In the genomic region with DNA sequence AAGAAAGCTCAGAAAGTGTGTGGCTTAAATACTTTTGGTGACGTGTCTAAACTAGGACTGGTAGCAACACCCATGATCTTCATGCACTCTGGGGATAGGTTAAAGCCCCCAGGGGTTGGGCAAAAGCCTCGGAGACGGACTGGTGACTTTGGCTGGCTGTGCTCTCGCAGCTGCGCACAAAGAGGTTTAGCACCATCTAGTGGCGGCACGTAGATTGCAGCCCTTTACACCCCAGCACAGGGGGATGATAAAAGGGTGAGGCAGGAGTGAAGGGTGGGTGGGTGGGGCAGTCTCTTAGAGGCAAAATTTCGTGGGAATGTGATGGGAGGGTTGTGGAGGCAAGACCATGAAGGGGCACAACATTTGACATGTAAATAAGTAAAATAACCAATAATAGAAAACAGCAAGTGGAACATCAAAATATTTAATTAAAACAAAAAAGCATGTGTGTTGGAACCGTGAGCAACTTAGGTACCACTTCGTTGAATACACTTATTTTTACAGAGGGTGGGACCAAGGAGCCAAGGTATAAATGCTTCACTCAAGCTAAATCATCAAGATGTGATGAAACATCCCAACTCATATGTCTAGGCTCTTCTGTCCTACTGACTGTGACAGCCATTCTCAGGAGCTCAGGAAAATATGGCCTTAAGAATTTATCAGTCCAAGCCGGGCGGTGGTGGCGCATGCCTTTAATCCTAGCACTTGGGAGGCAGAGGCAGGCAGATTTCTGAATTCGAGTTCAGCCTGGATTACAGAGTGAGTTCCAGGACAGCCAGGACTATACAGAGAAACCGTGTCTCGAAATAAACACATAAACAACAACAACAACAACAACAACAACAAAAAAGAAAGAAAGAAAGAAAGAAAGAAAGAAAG, we compare ENCODE assay signal across 8 mouse cellular contexts. TPM values are rescaled to one million over a fixed set of nuclear protein-coding genes. Genes with fewer than 3 reads are reported as not detected.
DNase-seq lines count a peak whose midpoint lies in the region; ATAC-seq and TF ChIP-seq lines count a peak whose summit lies in the region.
"Not testable (repeated sequence)": the region's sequence is repeated elsewhere in the genome, so short reads cannot be mapped to it uniquely, and the experiment has no call there.

No protein-coding gene starts in this region.

- not testable (repeated sequence) for H3K9ac ChIP-seq in ES-E14 (ENCODE audit: insufficient read depth, low read depth, low read length, poor library complexity, severe bottlenecking); liver, embryonic 14.5 days (replicated peaks); neural tube, embryonic 13.5 days

- H3K9me3 ChIP-seq in ES-E14 (ENCODE audit: control insufficient read depth, insufficient read depth, low read depth, low read length); hindbrain, embryonic 10.5 days; liver, embryonic 14.5 days (ENCODE audit: control insufficient read depth, low read length); neural tube, embryonic 13.5 days: not testable (repeated sequence)

- WGBS in hindbrain, embryonic 10.5 days: 37% methylated on average over 16 of the region's 16 CpGs
- 24% methylated on average over 13 of the region's 16 CpGs for WGBS in liver, embryonic 14.5 days (ENCODE audit: insufficient replicate concordance)
- WGBS in neural tube, embryonic 13.5 days: 39% methylated on average over 16 of the region's 16 CpGs

- H3K36me3 ChIP-seq in ES-E14 (ENCODE audit: control insufficient read depth, insufficient read depth, low read length, poor library complexity, severe bottlenecking); hindbrain, embryonic 10.5 days; liver, embryonic 14.5 days (replicated peaks; ENCODE audit: control insufficient read depth, insufficient read depth, low read depth); neural tube, embryonic 13.5 days; testis, adult 2 months (ENCODE audit: control insufficient read depth, insufficient read depth, low read length): not testable (repeated sequence)

- TF ChIP-seq CTCF in liver, embryonic 14.5 days (IDR thresholded peaks at IDR 0.05; ENCODE audit: low read depth): peak; percentile 68
- TF ChIP-seq CTCF in testis, adult 2 months (IDR thresholded peaks at IDR 0.05; ENCODE audit: control insufficient read depth, insufficient read depth, insufficient replicate concordance, low read depth, low read length): 0 out of 2 replicates have a peak, but pooled peaks have one; percentile 39

- not testable (repeated sequence) for ATAC-seq in liver, embryonic 14.5 days (ENCODE audit: insufficient read depth)
- ATAC-seq in neural tube, embryonic 13.5 days (ENCODE audit: low read depth): peak; percentile 84

- not testable (repeated sequence) for H3K4me1 ChIP-seq in ES-E14 (ENCODE audit: control insufficient read depth in 2 of 2, insufficient read depth in 2 of 2, low read length in 2 of 2, poor library complexity in 1 of 2); hindbrain, embryonic 10.5 days (replicated peaks); liver, embryonic 14.5 days (replicated peaks; ENCODE audit: control insufficient read depth in 2 of 2, insufficient read depth in 2 of 2, low read length in 1 of 2); neural tube, embryonic 13.5 days (replicated peaks); testis, adult 2 months (ENCODE audit: control insufficient read depth, insufficient read depth, low read length)

- H3K27ac ChIP-seq in ES-E14 (ENCODE audit: insufficient read depth, low read depth, low read length, poor library complexity, severe bottlenecking); hindbrain, embryonic 10.5 days; liver, embryonic 14.5 days; neural tube, embryonic 13.5 days (replicated peaks); testis, adult 2 months (ENCODE audit: control insufficient read depth, insufficient read depth, low read depth, low read length): not testable (repeated sequence)

- H3K4me2 ChIP-seq in liver, embryonic 14.5 days (ENCODE audit: low read depth): peak overlapping the region; percentile 13; the same call in 1 of the 2 replicates
- peak overlapping the region; percentile 44 for H3K4me2 ChIP-seq in neural tube, embryonic 13.5 days

- in situ Hi-C loops in ES-E14 (cut with MboI; ENCODE audit: low sequenced_read_pairs in 2 of 2, unreplicated experiment in 2 of 2): loop anchor here (5.0 to 10.0 kb wide), 2 partner anchors 111 to 113 kb away; no protein-coding TSS in a partner anchor

- not testable (repeated sequence) for TF ChIP-seq POLR2A in testis, adult 2 months (IDR thresholded peaks at IDR 0.05; ENCODE audit: control insufficient read depth, low read depth, low read length)

- peak overlapping the region in 1 of 2 experiments; percentile 54; a peak in 2 of 4 replicates for H3K4me3 ChIP-seq in ES-E14 (ENCODE audit: insufficient read depth in 1 of 2, low read depth in 1 of 2, low read length in 2 of 2, poor library complexity in 1 of 2, severe bottlenecking in 1 of 2)
- H3K4me3 ChIP-seq in hindbrain, embryonic 10.5 days: peak overlapping the region; percentile 33; the same call in 1 of the 2 replicates
- not testable (repeated sequence) for H3K4me3 ChIP-seq in liver, embryonic 14.5 days (ENCODE audit: insufficient read depth in 1 of 2, low read depth in 2 of 2, low read length in 2 of 2); neural tube, embryonic 13.5 days; testis, adult 2 months (ENCODE audit: control insufficient read depth, low read depth, low read length)

- TF ChIP-seq EP300 in liver, embryonic 14.5 days (IDR thresholded peaks at IDR 0.05; ENCODE audit: low read depth): not testable (repeated sequence)

- peaks cover 38% of the 10 kb centered on the region for H3K27me3 ChIP-seq in hindbrain, embryonic 10.5 days (ENCODE audit: insufficient read depth, poor library complexity, severe bottlenecking)
- H3K27me3 ChIP-seq in liver, embryonic 14.5 days (ENCODE audit: control insufficient read depth, insufficient read depth, low read length): peaks cover 12% of the 10 kb centered on the region
- peaks cover 41% of the 10 kb centered on the region for H3K27me3 ChIP-seq in neural tube, embryonic 13.5 days
- H3K27me3 ChIP-seq in testis, adult 2 months (ENCODE audit: control insufficient read depth, insufficient read depth, low read length): not testable (repeated sequence)

- DNase-seq in ES-E14 (ENCODE audit: low read depth, low spot score); liver, embryonic 14.5 days (ENCODE audit: low read depth in 3 of 3, low spot score in 3 of 3): not testable (repeated sequence)
- peak; percentile 43 for DNase-seq in cerebellum, adult 9-11 months
- peak; percentile 71 to 76 for DNase-seq in frontal cortex, postnatal 25 days (ENCODE audit: low spot score in 2 of 2)
- peak; percentile 40 for DNase-seq in hindbrain, embryonic 10.5 days (ENCODE audit: low spot score)
- DNase-seq in kidney, postnatal 4 days: peak; percentile 87

TF ChIP-seq in ES-E14, 5 proteins besides CTCF, POLR2A, EP300 and RAD21:
- TF ChIP-seq ZC3H11A (IDR thresholded peaks at IDR 0.05; ENCODE audit: borderline replicate concordance, low read depth, low read length): peak; percentile 21; the same call in 1 of the 2 replicates

RNA-seq across cellular contexts. Expression of gene H60b, which starts 5.6 kb away (rescaled TPM):
- total RNA-seq in ES-E14 (2012; rRNA removed): 1.3 and 4.4 TPM in 2 replicates
- polyA plus RNA-seq in hindbrain, embryonic 10.5 days (2016; fragmentation: Nextera tagmentation; extraction: Ambion mirVana): 1.6 and 1.9 TPM in 2 replicates
- 0.10 and 0.16 TPM in 2 replicates for polyA plus RNA-seq in liver, embryonic 14.5 days (2012; rRNA removed)
- not detected in 2 replicates for polyA plus RNA-seq in liver, embryonic 14.5 days (2014; fragmentation: Nextera tagmentation; extraction: Ambion mirVana)
- polyA plus RNA-seq in neural tube, embryonic 13.5 days (2015; fragmentation: Nextera tagmentation; extraction: Ambion mirVana): 0.66 TPM in 1 of 2 replicates, not detected in the other
- not detected in 2 replicates for polyA plus RNA-seq in testis, adult 2 months (2012; rRNA removed)

RNA-seq across cellular contexts. Expression of gene Raet1e, which starts 5.6 kb away (rescaled TPM):
- total RNA-seq in ES-E14 (2012; rRNA removed): 13.9 and 25.2 TPM in 2 replicates
- polyA plus RNA-seq in hindbrain, embryonic 10.5 days (2016; fragmentation: Nextera tagmentation; extraction: Ambion mirVana): 15.1 and 20.0 TPM in 2 replicates
- polyA plus RNA-seq in liver, embryonic 14.5 days (2012; rRNA removed): 0.43 and 0.57 TPM in 2 replicates
- 0.86 and 1.4 TPM in 2 replicates for polyA plus RNA-seq in liver, embryonic 14.5 days (2014; fragmentation: Nextera tagmentation; extraction: Ambion mirVana)
- polyA plus RNA-seq in neural tube, embryonic 13.5 days (2015; fragmentation: Nextera tagmentation; extraction: Ambion mirVana): 1.8 and 2.3 TPM in 2 replicates
- polyA plus RNA-seq in testis, adult 2 months (2012; rRNA removed): 0.07 and 0.12 TPM in 2 replicates

RNA-seq across cellular contexts. Expression of gene E030030I06Rik, which starts 14.9 kb away (rescaled TPM):
- total RNA-seq in ES-E14 (2012; rRNA removed): not detected in 2 replicates
- 21.4 and 28.9 TPM in 2 replicates for polyA plus RNA-seq in hindbrain, embryonic 10.5 days (2016; fragmentation: Nextera tagmentation; extraction: Ambion mirVana)
- 2.2 and 6.8 TPM in 2 replicates for polyA plus RNA-seq in liver, embryonic 14.5 days (2012; rRNA removed)
- 1.6 and 2.7 TPM in 2 replicates for polyA plus RNA-seq in liver, embryonic 14.5 days (2014; fragmentation: Nextera tagmentation; extraction: Ambion mirVana)
- polyA plus RNA-seq in neural tube, embryonic 13.5 days (2015; fragmentation: Nextera tagmentation; extraction: Ambion mirVana): 2.7 and 3.1 TPM in 2 replicates
- polyA plus RNA-seq in testis, adult 2 months (2012; rRNA removed): 0.22 and 1.2 TPM in 2 replicates
